In the genomic region with DNA sequence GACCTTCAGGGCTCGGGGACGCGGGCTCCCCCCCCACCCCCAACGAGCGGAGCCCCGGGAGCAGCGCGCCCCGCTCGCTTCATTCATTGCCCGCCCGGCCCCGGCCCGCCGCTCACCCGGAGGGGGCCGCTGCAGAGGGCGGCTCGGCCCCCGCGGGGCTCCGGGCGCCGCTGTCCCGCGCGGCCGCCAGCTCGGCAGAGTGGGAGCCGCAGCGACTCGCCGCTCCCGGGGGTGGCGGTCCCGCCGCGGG, we compare ENCODE assay signal across 8 mouse cellular contexts. TPM values are rescaled to one million over a fixed set of nuclear protein-coding genes. Genes with fewer than 3 reads are reported as not detected.
DNase-seq lines count a peak whose midpoint lies in the region; ATAC-seq and TF ChIP-seq lines count a peak whose summit lies in the region.

No protein-coding gene starts in this region.

- H3K4me2 ChIP-seq in kidney, postnatal 0 days (ENCODE audit: low read length): peak overlapping the region; percentile 96
- peak overlapping the region; percentile 62 for H3K4me2 ChIP-seq in hindbrain, embryonic 15.5 days
- H3K4me2 ChIP-seq in midbrain, embryonic 16.5 days (ENCODE audit: low read length): peak overlapping the region; percentile 92

- H3K9ac ChIP-seq in kidney, postnatal 0 days (ENCODE audit: low read depth, low read length): peak overlapping the region; percentile 99
- peak overlapping the region; percentile 95 for H3K9ac ChIP-seq in hindbrain, embryonic 15.5 days
- peak overlapping the region; percentile 91 for H3K9ac ChIP-seq in midbrain, embryonic 16.5 days (ENCODE audit: low read depth, low read length)

- H3K9me3 ChIP-seq in kidney, postnatal 0 days (replicated peaks; ENCODE audit: low read length): no peaks in the 10 kb centered on the region
- H3K9me3 ChIP-seq in embryonic facial prominence, embryonic 10.5 days: no peaks in the 10 kb centered on the region
- H3K9me3 ChIP-seq in hindbrain, embryonic 15.5 days: no peaks in the 10 kb centered on the region
- H3K9me3 ChIP-seq in midbrain, embryonic 16.5 days (replicated peaks; ENCODE audit: control insufficient read depth, low read length, poor library complexity, severe bottlenecking): no peaks in the 10 kb centered on the region

- peak overlapping the region; percentile 99 for H3K27ac ChIP-seq in kidney, postnatal 0 days
- H3K27ac ChIP-seq in embryonic facial prominence, embryonic 10.5 days (replicated peaks): peak overlapping the region; percentile 97
- H3K27ac ChIP-seq in hindbrain, embryonic 15.5 days (replicated peaks): peak overlapping the region; percentile 99
- peak overlapping the region; percentile 99 for H3K27ac ChIP-seq in midbrain, embryonic 16.5 days (ENCODE audit: low read length)

- TF ChIP-seq CTCF in kidney, postnatal 0 days (IDR thresholded peaks at IDR 0.05; ENCODE audit: low read depth): no peak

- ATAC-seq in kidney, postnatal 0 days (replicated peaks; ENCODE audit: low FRiP score, low read depth): peak; percentile 34
- peak; percentile 74 for ATAC-seq in hindbrain, embryonic 15.5 days (ENCODE audit: low FRiP score, low read depth)
- ATAC-seq in midbrain, embryonic 16.5 days: peak; percentile 71

- peaks cover 28% of the 10 kb centered on the region for H3K4me1 ChIP-seq in kidney, postnatal 0 days (replicated peaks; ENCODE audit: insufficient read depth, low read length)
- H3K4me1 ChIP-seq in embryonic facial prominence, embryonic 10.5 days: peaks cover 51% of the 10 kb centered on the region
- peaks cover 42% of the 10 kb centered on the region for H3K4me1 ChIP-seq in hindbrain, embryonic 15.5 days (replicated peaks)
- H3K4me1 ChIP-seq in midbrain, embryonic 16.5 days (ENCODE audit: control insufficient read depth, insufficient read depth, low read length): peaks cover 19% of the 10 kb centered on the region

- 0% methylated on average over 38 of the region's 38 CpGs for WGBS in kidney, postnatal 0 days
- 1% methylated on average over 38 of the region's 38 CpGs for WGBS in embryonic facial prominence, embryonic 10.5 days
- under 1% methylated on average over 23 of the region's 38 CpGs for WGBS in hindbrain, embryonic 15.5 days
- 0% methylated on average over 27 of the region's 38 CpGs for WGBS in midbrain, embryonic 16.5 days

- peak overlapping the region; percentile 94 for H3K4me3 ChIP-seq in kidney, postnatal 0 days (replicated peaks; ENCODE audit: low read depth, low read length)
- H3K4me3 ChIP-seq in embryonic facial prominence, embryonic 10.5 days: peak overlapping the region; percentile 96
- peak overlapping the region; percentile 91 for H3K4me3 ChIP-seq in hindbrain, embryonic 15.5 days
- peak overlapping the region; percentile 93 for H3K4me3 ChIP-seq in midbrain, embryonic 16.5 days (ENCODE audit: low read depth, low read length)

- DNase-seq in kidney, postnatal 0 days (ENCODE audit: low spot score): no peak
- no peak for DNase-seq in kidney, postnatal 14 days
- no peak for DNase-seq in embryonic facial prominence, embryonic 10.5 days (ENCODE audit: low spot score)
- DNase-seq in urinary bladder, postnatal 10 days (ENCODE audit: low spot score): no peak
- no peak for DNase-seq in B cell, adult 2 months
- no peak for DNase-seq in kidney, adult 11 months

- H3K36me3 ChIP-seq in kidney, postnatal 0 days (ENCODE audit: insufficient read depth, low read length): no peaks in the 10 kb centered on the region
- H3K36me3 ChIP-seq in embryonic facial prominence, embryonic 10.5 days (replicated peaks): no peaks in the 10 kb centered on the region
- no peaks in the 10 kb centered on the region for H3K36me3 ChIP-seq in hindbrain, embryonic 15.5 days
- no peaks in the 10 kb centered on the region for H3K36me3 ChIP-seq in midbrain, embryonic 16.5 days (ENCODE audit: control insufficient read depth, insufficient read depth, low read length)

- no peaks in the 10 kb centered on the region for H3K27me3 ChIP-seq in kidney, postnatal 0 days (ENCODE audit: insufficient read depth, low read length)
- peaks cover 17% of the 10 kb centered on the region for H3K27me3 ChIP-seq in embryonic facial prominence, embryonic 10.5 days (replicated peaks; ENCODE audit: low read depth, poor library complexity, severe bottlenecking)
- H3K27me3 ChIP-seq in hindbrain, embryonic 15.5 days: no peaks in the 10 kb centered on the region
- no peaks in the 10 kb centered on the region; the same call in 1 of the 2 replicates for H3K27me3 ChIP-seq in midbrain, embryonic 16.5 days (ENCODE audit: control insufficient read depth, insufficient read depth, low read depth, low read length)

RNA-seq across cellular contexts. Expression of a gene that starts 0.5 kb away (rescaled TPM):
- 30.3 and 33.1 TPM in 2 replicates for polyA plus RNA-seq in kidney, postnatal 0 days (2015; fragmentation: Nextera tagmentation; extraction: Ambion mirVana)
- polyA plus RNA-seq in embryonic facial prominence, embryonic 10.5 days (2016; fragmentation: Nextera tagmentation; extraction: Ambion mirVana): 15.7 and 16.1 TPM in 2 replicates
- 11.3 and 12.6 TPM in 2 replicates for polyA plus RNA-seq in hindbrain, embryonic 15.5 days (2015; fragmentation: Nextera tagmentation; extraction: Ambion mirVana)
- polyA plus RNA-seq in midbrain, embryonic 16.5 days (2015; fragmentation: Nextera tagmentation; extraction: Ambion mirVana): 10.5 and 12.4 TPM in 2 replicates
